Mouse (Mus musculus): ENCODE results near the gene Clptm1.

Gene Clptm1

DNA sequence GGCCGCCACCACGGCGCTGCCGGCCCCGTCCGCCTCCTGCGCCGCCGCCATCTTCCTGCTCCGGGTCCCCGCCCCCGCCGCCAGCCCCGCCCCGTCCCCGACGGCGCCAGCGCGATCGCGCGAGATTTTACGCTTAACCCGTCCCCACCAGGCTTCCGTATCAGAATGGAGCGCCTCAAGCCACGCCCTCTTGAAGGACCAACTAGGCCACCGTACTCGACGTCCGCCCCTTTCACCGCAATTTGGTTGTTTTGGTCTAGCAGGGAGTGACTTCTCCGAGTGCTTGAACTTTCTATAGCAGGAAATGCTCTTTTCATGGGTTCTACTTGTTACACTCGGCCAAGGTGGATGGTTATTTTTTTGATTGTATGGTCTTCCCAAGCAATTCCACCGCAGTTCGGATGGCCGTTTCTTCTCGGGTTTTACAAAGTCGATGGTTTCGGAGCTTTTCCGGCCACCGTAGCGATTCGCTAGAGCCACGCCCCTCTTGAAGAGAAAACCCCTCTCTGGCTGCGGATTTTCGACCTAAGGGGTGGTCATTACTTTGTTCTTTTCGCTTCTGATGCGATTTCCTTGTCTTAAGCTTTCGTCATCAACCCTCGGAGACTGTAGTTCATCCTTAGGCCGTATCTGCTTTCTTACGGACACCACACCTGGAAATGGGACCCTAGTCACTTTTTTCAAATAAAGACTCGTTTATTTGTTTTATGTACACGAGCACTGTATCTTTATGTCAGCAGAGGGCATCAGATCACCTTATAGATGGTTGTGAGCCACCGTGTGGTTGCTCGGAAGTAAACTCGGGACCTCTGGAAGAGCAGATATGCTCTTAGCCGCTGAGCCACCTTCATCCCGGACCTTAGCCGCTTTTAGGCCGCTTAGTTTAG, at the start of gene Clptm1:
Gene Clptm1 (minus strand): TSS at position 79 of the 887 bp plus-strand sequence.
- peak; percentile 99 for DNase-seq (ENCODE audit: low spot score)

DNA sequence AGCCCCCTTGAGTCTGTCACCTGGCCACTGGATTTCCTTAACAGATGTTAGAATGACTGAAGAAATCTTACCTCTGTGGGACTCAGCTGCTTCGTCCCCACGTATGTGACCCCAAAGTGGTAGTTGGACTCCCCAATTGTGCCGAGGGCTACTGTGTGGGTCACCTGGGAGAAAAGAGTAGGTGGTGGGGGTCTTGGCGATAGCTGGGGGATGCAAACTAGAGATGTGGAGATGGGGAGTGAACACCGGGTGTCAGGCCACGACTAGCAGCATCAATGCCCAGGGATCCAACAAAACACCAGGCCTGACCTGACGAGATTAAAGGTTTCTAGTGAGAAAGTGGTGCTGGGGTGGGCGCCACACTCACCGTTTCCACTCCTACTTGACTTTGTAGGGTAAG, 48.8 kb upstream of the Clptm1 start:
- no peak for DNase-seq (ENCODE audit: low spot score)

DNA sequence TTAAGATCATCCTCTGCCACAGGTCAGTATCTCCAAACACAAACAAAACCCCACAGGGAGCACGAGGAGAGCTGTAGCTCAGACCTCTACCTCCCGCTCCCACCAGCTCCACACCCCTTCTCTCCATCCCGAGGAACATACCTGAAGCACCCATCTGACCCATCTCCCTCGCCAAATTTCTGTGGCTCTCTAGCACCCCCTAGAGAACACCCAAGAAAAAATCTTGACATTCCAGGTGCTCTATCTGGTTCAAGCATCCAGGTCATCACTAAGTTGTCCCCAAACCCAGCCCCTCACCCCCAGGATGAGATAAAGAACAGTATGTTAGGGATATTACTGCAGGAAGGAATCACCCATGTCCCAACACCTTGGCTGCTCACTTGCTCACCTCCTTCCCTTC, 48.4 kb upstream of the Clptm1 start:
- DNase-seq (ENCODE audit: low spot score) = no peak

DNA sequence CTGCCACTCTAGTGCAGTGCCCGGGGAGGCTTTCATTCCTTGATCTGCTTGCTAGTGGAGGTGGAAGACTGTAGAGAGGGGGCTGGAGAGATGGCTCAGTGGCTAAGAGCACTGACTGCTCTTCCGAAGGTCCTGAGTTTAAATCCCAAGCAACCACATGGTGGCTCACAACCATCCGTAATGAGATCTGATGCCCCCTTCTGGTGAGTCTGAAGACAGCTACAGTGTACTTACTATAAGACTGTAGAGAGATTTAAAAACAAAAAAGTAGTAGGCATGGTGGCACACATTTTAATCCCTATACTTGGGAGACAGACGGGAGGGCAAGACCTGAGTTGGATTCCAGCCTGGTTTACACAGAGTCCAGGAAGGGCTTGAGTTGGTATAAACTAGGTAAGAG, 47.6 kb upstream of the Clptm1 start:
- peak; percentile 42 for DNase-seq (ENCODE audit: low spot score)

DNA sequence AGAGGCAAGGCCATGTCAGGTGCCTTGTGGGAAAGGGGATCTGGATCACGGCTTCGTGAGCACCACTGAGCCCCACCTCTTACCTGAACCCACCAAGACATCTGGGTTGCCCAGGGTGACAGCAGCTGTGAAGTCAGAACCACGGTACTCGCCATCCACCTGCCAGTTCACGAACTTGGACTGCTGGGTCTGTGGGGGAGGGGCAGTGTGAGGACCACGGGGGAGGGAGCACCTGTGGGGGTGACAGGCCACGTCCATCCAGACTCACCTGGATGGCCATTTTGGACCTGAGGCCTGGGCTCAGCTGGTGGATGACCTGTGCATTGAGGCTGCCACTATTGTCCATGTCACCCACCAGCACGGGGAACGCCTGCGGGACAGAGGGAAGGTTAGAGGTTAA, 45.8 kb upstream of the Clptm1 start:
- DNase-seq (ENCODE audit: low spot score) = no peak

DNA sequence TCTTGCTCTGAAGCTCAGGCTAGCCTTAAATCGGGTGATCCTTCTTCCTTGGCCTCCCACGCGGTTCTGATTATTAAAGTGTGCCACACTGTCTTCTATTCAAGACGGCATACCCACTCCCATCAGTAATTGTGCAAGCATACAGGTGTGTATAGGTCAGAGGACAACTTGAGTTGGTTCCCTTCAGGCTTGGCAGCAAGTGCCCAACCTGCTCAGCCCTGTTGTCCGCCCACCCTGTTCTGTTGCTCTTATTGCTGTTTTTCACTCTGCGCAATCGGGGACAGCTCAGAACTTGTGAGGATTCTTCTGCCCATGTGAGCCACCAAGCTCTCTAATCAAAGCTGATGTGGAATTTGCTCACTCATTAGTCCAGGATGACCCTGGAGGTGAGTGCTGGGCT, 40.4 kb upstream of the Clptm1 start:
- DNase-seq (ENCODE audit: low spot score) = no peak

DNA sequence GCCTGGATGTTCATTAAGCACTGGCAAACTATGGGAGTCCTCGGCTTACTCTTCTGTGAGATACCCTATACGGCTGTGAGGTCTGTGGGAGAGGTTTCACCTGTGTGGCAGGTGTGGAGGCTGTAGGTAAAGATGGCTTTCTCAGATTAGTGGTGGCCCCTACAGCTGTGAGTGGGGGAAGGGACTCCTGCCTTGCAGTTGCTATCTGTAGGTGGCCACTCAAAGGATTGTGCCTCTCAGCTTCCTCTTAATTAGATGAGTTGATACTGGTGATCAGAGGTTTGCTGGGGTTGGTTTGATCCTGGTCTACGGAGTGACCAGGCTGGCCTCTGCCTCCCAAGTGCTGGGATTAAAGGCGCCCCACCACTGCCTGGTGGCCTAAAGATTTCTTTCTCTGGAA, 39.6 kb upstream of the Clptm1 start:
- DNase-seq (ENCODE audit: low spot score) = no peak

DNA sequence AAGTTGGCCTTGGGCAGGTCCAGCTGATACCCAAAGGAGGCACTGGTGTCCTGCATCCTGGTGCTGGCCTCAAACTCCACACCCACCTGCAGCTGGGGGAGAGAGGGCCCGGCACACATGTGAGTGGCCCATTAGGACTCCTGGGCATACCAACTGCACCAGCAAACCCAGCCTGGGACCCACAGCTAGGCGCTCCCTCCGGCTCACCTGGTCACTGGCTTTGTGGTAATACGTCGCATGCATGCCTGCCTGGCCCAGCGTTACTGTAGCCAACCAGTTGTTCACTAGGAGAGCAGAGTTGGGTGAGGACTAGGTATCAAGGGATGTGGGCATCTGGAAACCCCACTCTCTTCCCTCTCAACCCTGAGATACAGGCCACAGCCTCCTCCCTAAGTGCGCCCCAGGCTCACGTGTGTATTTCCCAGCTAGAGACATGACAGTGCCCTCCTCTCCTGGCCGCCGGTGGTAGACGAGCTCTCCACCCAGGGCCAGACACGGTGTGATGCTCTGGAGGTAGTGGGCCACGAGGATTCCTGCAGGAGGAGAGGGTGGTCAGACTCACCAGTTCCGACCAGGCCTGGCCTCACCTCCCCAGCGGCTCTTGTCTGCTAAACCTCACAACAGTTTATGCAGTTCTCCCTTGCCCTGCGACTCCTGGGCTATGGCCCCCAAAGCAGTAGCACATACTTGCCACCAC, 38.2 kb upstream of the Clptm1 start:
- DNase-seq (ENCODE audit: low spot score) = no peak

DNA sequence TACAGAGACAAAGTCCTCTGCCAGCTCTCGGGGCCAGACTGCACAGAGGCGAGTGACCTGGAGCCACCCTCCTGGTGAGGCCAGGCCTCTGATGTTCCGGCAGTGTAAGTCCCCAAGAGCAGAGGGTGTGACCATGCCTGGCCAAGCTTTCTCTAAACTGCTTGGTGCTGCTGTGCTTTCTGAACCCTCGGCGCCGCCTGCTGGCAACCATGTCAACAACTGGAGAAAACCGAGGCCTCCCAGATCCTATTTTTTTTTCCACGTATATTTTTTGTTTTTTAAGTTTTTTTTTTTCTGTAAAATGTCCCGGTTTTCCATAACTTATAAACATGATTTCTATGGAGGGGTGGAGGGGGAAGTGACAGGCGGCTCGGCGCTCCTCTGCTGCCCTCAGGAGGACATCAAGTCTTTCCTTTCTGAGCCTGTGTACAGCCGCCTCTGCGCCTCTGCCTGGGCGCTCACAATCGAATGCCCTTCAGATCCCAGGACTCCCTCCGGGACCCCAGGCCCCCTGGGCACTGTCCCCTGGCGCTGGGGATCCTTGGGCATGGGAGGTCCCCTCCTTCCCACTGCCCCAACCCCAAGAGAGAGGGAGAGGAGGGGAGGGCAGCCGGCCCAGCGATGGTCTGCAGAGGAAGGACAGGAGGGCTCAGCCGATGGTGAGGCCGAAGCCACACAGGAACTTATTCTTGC, 36.4 kb upstream of the Clptm1 start:
- DNase-seq (ENCODE audit: low spot score) = peak; percentile 86

DNA sequence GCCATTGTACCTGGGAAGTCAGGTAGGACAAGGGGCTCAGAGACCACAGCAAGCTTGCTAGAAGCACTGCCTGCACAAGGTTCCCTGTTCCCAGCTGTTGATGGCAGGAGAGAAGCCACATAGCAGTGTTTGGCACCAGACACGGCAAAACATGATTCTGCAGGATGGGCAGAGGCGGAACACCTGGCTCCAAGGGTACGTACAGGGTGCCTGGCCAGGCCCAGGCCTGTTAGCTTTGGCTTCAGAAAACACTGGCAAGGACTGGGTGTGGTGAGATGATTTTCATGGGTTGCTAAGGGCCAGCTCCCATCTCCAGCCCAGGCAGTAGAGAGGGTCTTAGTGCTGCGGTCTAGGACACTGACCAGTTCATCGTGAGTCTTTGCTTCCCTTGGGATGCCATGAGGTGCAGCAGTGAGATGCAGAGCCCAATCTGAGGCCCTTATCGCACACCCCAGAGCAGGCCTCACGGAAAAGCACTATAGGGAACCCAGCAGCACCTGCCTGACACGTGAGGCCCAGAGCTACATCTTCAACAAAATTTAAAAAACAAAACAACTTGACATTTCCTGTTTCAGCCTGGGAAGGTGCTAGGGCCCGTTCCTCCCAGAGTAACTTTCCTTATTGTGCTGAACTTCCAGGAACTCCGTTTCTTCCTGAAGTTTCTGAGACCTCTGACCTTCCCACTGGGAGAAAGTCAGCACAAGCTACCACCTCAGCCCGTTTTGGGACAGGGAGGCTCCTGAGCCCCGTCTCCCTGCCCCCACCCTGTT, 35.7 kb upstream of the Clptm1 start:
- no peak for DNase-seq (ENCODE audit: low spot score)

DNA sequence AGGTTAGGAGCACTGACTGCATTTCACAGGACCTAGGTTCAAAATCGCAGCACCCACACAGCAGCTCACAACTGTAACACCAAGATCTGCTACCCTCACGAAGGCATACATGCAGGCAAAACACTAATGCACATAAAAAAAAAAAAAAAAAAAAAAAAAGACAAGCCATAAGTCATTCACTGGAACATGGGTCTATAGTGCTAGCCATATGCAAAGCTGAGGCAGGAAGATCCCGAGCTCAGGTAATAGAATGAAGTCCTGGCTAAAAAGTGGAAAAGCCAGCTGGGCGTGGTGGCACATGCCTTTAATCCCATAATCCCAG, 35.0 kb upstream of the Clptm1 start:
- no peak for DNase-seq (ENCODE audit: low spot score)

DNA sequence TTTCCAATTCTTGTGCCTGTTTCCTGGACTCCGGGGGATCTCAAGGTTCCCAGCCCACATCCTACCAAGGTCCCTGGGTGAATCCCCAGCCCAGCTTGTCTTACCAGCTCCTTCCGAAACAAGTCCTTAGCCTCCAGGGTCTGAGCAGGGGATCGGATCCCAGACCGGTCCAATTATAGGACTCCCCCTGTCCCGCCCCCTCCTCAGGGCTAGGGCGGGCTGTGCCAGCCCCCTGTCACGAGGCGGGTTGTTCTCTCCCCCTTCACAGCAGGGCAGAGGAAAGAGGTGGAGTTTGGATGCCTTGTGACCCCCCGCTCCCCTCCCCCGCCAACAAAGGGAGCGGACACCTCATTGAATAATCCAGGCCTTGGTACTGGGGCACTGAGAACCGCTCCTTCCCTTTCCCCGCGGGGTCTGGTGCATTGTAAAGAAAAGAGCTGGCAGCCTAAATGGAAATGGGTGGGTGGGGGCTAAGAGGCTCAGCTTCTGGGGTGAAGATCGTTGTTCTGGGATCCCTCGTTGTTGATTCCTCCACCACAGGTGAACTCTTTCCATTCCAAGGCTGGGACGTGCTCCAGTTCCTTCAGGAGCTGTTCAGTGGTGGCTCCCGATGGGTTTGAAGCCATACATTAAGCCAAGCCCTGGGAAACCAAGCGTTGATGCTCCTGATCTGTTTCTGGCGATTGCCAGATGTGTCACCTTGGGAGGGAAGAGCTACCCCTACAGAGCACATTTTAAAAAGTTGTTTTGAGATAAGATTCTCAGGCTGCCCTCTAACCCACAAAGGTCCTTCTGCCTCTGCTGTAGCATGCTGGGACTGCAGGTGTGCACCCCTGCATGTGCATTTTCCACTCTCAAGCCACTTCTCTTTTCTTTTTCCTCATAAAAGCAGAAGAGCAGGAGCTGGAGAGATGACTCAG, 34.3 kb upstream of the Clptm1 start, which contains the start of gene Apoe:
Gene Apoe (minus strand): TSS at position 282 of the 920 bp plus-strand sequence.
- DNase-seq (ENCODE audit: low spot score) = peak; percentile 56

DNA sequence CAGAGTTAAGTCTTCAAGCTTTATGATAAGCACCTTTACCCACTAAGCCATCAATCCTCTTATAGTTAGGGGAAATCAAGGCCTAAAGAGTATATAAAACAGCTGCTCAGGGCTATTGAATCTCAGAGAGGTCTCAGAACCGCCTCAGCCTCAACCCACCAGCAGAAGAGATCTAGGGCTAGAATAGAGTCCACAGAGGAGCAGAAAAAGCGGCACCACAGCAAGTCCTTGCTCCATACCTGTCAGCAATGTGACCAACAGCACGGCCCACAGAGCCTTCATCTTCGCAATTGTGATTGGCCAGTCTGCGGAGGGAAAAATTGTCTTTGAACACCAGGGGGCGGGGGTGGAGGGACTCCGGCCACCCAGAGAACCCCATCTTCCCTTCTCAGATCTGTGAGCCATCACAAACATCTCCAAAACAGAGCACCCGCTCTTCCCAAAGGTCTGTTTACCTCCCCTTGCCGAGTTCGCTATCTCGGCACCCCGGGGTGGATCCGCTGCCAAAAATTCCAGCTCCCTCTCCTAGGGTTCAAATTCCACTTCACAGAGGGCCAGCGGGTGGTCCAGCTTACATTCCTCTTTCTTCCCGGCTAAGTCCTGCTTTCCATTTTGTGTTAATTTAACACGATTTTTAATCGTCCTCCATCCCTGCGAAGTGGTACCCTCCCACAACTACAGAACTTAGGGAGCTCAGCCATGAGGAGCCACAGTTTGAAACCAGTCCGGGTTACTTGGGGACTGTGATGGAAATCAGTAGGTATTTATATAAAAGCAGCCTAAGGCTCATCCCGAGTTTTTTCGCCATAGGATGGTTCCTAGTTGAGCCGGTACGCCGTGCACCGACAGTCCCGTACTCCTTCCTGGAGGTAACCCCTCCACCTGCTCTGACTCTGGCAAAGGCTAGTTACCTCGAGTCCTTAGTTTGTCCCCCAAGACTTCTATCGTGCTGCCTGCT, 33.4 kb upstream of the Clptm1 start:
- DNase-seq (ENCODE audit: low spot score) = peak; percentile 41

DNA sequence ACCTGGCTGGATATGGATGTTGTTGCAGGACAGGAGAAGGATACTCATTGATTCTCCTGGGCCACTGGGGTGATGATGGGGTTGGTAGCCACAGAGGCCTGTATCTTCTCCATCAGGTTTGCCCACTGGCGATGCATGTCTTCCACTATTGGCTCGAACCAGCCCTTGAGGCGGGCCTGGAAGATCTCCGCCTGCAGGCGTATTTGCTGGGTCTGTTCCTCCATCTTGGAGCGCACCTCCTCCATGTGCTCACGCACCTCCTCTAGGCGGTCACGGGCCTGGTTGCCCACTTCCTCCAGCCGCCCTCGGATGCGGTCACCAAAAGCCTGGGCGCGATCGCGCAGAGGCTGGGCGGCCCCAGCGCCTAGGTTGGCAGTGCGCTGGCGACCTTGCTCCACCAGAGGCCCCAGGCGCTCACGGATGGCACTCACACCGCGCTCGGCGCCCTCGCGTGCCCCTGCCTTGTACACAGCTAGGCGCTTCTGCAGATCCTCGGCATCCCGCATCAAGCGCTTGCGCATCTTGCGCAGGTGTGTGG, 31.6 kb upstream of the Clptm1 start:
- DNase-seq (ENCODE audit: low spot score) = no peak

DNA sequence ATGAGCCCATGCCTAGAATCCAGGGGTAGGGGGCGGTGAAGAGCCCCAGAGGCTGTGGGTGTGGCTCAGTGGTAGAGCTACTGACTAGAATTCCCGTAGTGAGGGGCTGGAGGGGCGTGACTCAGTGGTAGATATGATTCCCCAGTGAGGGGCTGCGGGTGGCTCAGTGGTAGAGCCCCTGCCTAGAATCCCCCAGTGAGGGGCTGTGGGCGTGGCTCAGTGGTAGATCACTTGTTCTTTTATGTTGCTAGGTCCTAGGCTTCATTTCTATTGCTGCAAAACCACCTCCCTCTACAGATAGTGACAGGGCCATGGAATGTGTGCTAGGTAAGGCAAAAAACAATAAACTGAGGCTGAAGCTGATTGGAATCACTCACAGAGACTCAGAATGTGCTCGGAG, 31.0 kb upstream of the Clptm1 start:
- no peak for DNase-seq (ENCODE audit: low spot score)

DNA sequence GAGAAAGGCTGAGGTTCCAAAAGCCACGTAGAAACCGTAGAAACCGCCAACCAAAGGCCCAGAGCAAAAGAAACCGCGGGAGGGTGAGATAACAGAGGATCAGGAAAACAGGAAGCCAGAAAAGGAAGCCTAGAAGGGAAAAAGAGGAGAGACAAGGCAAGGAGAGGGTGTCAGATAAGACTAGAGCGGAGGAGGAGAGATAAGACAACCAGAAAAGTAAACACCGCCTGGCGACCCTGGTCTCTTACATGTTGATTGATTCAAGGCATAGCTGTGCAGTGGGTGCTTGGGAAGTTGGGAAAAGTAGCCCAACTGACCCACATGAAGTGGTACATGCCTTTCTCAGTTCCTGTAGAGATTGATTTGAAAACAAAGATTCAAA, 30.4 kb upstream of the Clptm1 start:
- DNase-seq (ENCODE audit: low spot score) = no peak

DNA sequence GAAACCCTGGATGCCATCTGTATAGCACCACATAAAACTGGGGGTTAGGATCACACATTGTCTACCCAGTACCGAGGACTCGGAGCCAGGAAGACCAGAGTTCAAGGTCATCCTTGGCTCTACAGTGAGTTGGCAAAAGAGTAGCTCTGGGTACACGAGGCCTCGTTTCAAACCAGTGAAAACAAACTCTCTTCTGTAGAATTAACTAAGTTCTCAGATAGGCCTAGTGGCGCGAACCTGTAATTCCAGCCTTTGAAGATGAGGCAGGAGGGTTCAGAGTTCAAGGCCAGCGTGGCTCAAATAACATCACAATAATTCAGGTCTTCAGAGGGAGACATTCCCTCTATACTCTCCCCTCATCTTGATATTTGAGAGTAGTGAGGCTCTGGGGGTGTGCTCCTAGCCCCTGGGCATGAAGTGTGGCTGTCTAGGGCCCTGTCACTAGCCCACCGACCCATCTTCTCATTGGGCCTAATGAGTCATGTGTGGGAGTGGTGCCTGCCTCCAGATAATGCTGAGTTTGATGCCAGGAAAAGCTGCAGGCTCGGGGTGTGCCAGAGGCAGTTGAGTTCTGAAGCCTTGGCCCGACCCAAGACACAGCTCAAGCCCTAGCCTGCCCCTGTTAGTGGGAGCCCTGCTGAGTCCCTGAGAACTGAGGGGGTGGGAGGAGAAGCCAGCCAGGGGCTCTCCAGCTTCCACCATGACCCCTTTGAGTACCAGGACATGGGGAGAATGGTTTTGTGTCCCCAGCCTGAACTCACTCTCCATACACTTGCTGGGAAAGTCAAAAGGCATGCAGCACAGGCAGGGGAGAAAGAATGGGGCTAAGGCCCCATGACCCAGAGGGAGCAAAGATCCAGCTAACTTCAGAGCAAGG, 29.7 kb upstream of the Clptm1 start:
- no peak for DNase-seq (ENCODE audit: low spot score)

DNA sequence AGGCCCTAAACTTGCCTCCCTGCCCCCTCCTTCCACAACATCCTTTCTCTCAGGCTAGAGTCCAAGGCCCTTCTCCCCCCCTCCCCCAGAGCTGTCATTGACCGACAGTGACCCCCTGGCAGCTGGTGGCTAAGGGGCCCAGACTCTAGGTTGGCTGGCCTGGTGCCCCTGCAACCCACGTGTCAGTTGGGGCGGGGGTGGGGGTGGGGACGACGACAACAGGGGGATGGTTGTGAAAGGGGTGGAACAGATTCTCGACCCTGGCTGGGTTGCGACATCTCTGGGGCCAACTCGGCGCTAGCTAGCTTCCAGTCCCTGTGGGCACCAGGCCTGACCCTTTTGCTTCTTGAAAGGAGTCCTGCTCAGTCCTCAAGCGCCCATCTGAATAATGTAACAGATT, 28.6 kb upstream of the Clptm1 start:
- no peak for DNase-seq (ENCODE audit: low spot score)
